Comparison of ENCODE assay signal across 8 mouse cellular contexts in the genomic region with DNA sequence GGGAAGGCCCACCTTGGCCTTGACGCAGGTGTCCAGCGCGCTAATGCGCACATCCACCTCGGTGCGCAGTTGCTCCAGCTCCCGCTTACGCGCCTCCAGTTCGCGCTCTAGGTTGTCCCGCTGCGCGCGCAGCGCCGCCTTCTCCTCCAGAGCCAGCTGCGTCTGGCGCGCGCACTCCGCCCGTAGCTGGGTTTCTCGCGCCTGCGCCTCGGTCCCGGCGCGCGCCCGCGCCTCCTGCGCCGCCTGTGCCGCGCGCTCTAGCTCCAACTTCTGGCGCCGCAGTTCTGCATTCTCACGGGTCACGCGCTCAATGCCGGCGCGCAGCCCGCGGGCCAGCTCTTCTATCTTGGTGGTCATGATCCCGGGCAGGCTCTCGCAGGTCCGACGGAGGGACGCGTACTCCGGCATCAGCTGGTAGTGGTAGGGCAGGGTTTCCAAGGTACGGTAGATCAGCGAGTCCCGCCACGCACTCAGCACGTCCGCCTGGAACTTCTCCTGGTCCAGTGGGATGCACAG. TPM values are rescaled to one million over a fixed set of nuclear protein-coding genes. Genes with fewer than 3 reads are reported as not detected.
DNase-seq lines count a peak whose midpoint lies in the region; ATAC-seq lines count a peak whose summit lies in the region.

No protein-coding gene starts in this region.

- intact Hi-C loops in left cerebral cortex, postnatal 4 days (cut with DNase I), result no loop called here

- under 1% methylated on average over 61 of the region's 61 CpGs for WGBS in embryonic facial prominence, embryonic 10.5 days
- WGBS in intestine, embryonic 16.5 days, result under 1% methylated on average over 61 of the region's 61 CpGs
- under 1% methylated on average over 61 of the region's 61 CpGs for WGBS in midbrain, embryonic 11.5 days
- WGBS in stomach, embryonic 15.5 days, result under 1% methylated on average over 61 of the region's 61 CpGs

- H3K4me2 ChIP-seq in intestine, embryonic 16.5 days (ENCODE audit: low read depth, low read length), result peak overlapping the region; percentile 87
- peak overlapping the region; percentile 57 for H3K4me2 ChIP-seq in midbrain, embryonic 11.5 days
- peak overlapping the region; percentile 79 for H3K4me2 ChIP-seq in stomach, embryonic 15.5 days

- peak overlapping the region; percentile 69 for H3K27ac ChIP-seq in embryonic facial prominence, embryonic 10.5 days (replicated peaks)
- H3K27ac ChIP-seq in intestine, embryonic 16.5 days (ENCODE audit: low read length), result no peak overlapping the region
- no peak overlapping the region for H3K27ac ChIP-seq in midbrain, embryonic 11.5 days (ENCODE audit: low read depth, low read length)
- no peak overlapping the region for H3K27ac ChIP-seq in stomach, embryonic 15.5 days

- peaks cover 67% of the 10 kb centered on the region for H3K4me1 ChIP-seq in megakaryocyte, embryonic 14.5 days
- H3K4me1 ChIP-seq in embryonic facial prominence, embryonic 10.5 days, result peaks cover 43% of the 10 kb centered on the region
- peaks cover 16% of the 10 kb centered on the region; the same call in 1 of the 2 replicates for H3K4me1 ChIP-seq in intestine, embryonic 16.5 days (ENCODE audit: control insufficient read depth, insufficient read depth, low read length)
- H3K4me1 ChIP-seq in midbrain, embryonic 11.5 days (ENCODE audit: control insufficient read depth, insufficient read depth, low read length), result no peaks in the 10 kb centered on the region
- H3K4me1 ChIP-seq in stomach, embryonic 15.5 days, result 0 out of 2 replicates have a peak, but pooled peaks cover 5% of the 10 kb centered on the region

- H3K27me3 ChIP-seq in megakaryocyte, embryonic 14.5 days (replicated peaks), result peaks cover 76% of the 10 kb centered on the region
- H3K27me3 ChIP-seq in embryonic facial prominence, embryonic 10.5 days (replicated peaks; ENCODE audit: low read depth, poor library complexity, severe bottlenecking), result peaks cover 71% of the 10 kb centered on the region
- peaks cover 29% of the 10 kb centered on the region for H3K27me3 ChIP-seq in intestine, embryonic 16.5 days (replicated peaks; ENCODE audit: control insufficient read depth, insufficient read depth, low read length)
- peaks cover 32% of the 10 kb centered on the region for H3K27me3 ChIP-seq in midbrain, embryonic 11.5 days (ENCODE audit: control insufficient read depth, insufficient read depth, low read length)
- H3K27me3 ChIP-seq in stomach, embryonic 15.5 days (replicated peaks), result peaks cover 39% of the 10 kb centered on the region

- H3K4me3 ChIP-seq in megakaryocyte, embryonic 14.5 days (replicated peaks), result peak overlapping the region; percentile 84
- H3K4me3 ChIP-seq in embryonic facial prominence, embryonic 10.5 days, result peak overlapping the region; percentile 63
- H3K4me3 ChIP-seq in intestine, embryonic 16.5 days (ENCODE audit: low read length), result peak overlapping the region; percentile 50
- peak overlapping the region; percentile 31 for H3K4me3 ChIP-seq in midbrain, embryonic 11.5 days (ENCODE audit: low read depth, low read length)
- H3K4me3 ChIP-seq in stomach, embryonic 15.5 days (replicated peaks), result peak overlapping the region; percentile 43

- peak overlapping the region; percentile 57 for H3K9ac ChIP-seq in intestine, embryonic 16.5 days (ENCODE audit: low read depth, low read length)
- peak overlapping the region; percentile 16; the same call in 1 of the 2 replicates for H3K9ac ChIP-seq in midbrain, embryonic 11.5 days (ENCODE audit: low read length)
- no peak overlapping the region for H3K9ac ChIP-seq in stomach, embryonic 15.5 days

- H3K9me3 ChIP-seq in megakaryocyte, embryonic 14.5 days, result no peaks in the 10 kb centered on the region
- no peaks in the 10 kb centered on the region for H3K9me3 ChIP-seq in embryonic facial prominence, embryonic 10.5 days
- no peaks in the 10 kb centered on the region for H3K9me3 ChIP-seq in intestine, embryonic 16.5 days (ENCODE audit: control insufficient read depth, low read length)
- H3K9me3 ChIP-seq in midbrain, embryonic 11.5 days (ENCODE audit: control insufficient read depth, low read length), result no peaks in the 10 kb centered on the region
- H3K9me3 ChIP-seq in stomach, embryonic 15.5 days, result no peaks in the 10 kb centered on the region

- H3K36me3 ChIP-seq in megakaryocyte, embryonic 14.5 days (replicated peaks; ENCODE audit: low read length), result no peaks in the 10 kb centered on the region
- H3K36me3 ChIP-seq in embryonic facial prominence, embryonic 10.5 days (replicated peaks), result no peaks in the 10 kb centered on the region
- H3K36me3 ChIP-seq in intestine, embryonic 16.5 days (ENCODE audit: control insufficient read depth, insufficient read depth, low read length), result no peaks in the 10 kb centered on the region
- no peaks in the 10 kb centered on the region for H3K36me3 ChIP-seq in midbrain, embryonic 11.5 days (ENCODE audit: control insufficient read depth, insufficient read depth, low read length)
- H3K36me3 ChIP-seq in stomach, embryonic 15.5 days, result no peaks in the 10 kb centered on the region

- no peak for ATAC-seq in megakaryocyte, adult 5-6 weeks (ENCODE audit: poor library complexity, severe bottlenecking)
- peak; percentile 68 for ATAC-seq in granulocyte monocyte progenitor cell, adult 5-6 weeks (replicated peaks; ENCODE audit: poor library complexity, severe bottlenecking)
- ATAC-seq in intestine, embryonic 16.5 days, result peak; percentile 83
- ATAC-seq in midbrain, embryonic 11.5 days (ENCODE audit: low FRiP score), result peak; percentile 80
- ATAC-seq in stomach, embryonic 15.5 days (ENCODE audit: insufficient read depth, low FRiP score, low read depth), result peak; percentile 69

- DNase-seq in embryonic facial prominence, embryonic 10.5 days (ENCODE audit: low spot score), result peak; percentile 93
- peak; percentile 72 for DNase-seq in left cerebral cortex, postnatal 4 days
- peak; percentile 97 for DNase-seq in midbrain, embryonic 11.5 days (ENCODE audit: low spot score, missing footprints)

RNA-seq across cellular contexts. Expression of a gene that starts 3.9 kb away (rescaled TPM):
- 4.0 and 6.0 TPM in 2 replicates for polyA plus RNA-seq in megakaryocyte, embryonic 14.5 days (2012; ENCODE audit: insufficient read depth, low replicate concordance)
- total RNA-seq in megakaryocyte, adult 5-6 weeks (2015), result 0.11 and 0.25 TPM in 2 replicates
- 0.22 and 0.28 TPM in 2 replicates for total RNA-seq in megakaryocyte, adult 5-6 weeks (2017)
- polyA plus RNA-seq in embryonic facial prominence, embryonic 10.5 days (2016; fragmentation: Nextera tagmentation; extraction: Ambion mirVana), result 58.0 and 59.2 TPM in 2 replicates
- not detected in 2 replicates for total RNA-seq in granulocyte monocyte progenitor cell, adult 5-6 weeks (2014; fragmentation: Nextera tagmentation)
- 0.10 and 0.43 TPM in 2 replicates for total RNA-seq in granulocyte monocyte progenitor cell, adult 5-6 weeks (2017)
- polyA plus RNA-seq in intestine, embryonic 16.5 days (2015; fragmentation: Nextera tagmentation; extraction: Ambion mirVana), result 70.9 and 80.9 TPM in 2 replicates
- total RNA-seq in left cerebral cortex, postnatal 4 days (2021), result 1 to 10 TPM; 6.2 to 7.3 TPM
- polyA plus RNA-seq in midbrain, embryonic 11.5 days (2014; fragmentation: Nextera tagmentation; extraction: Ambion mirVana), result 33.7 and 34.1 TPM in 2 replicates
- polyA plus RNA-seq in stomach, embryonic 15.5 days (2015; fragmentation: Nextera tagmentation; extraction: Ambion mirVana), result 84.8 and 90.0 TPM in 2 replicates

RNA-seq across cellular contexts. Expression of a gene that starts 17.9 kb away (rescaled TPM):
- 0.16 TPM in 1 of 2 replicates, not detected in the other for polyA plus RNA-seq in megakaryocyte, embryonic 14.5 days (2012; ENCODE audit: insufficient read depth, low replicate concordance)
- not detected in 2 replicates for total RNA-seq in megakaryocyte, adult 5-6 weeks (2015)
- total RNA-seq in megakaryocyte, adult 5-6 weeks (2017), result not detected in 2 replicates
- 0.12 and 0.26 TPM in 2 replicates for polyA plus RNA-seq in embryonic facial prominence, embryonic 10.5 days (2016; fragmentation: Nextera tagmentation; extraction: Ambion mirVana)
- not detected in 2 replicates for total RNA-seq in granulocyte monocyte progenitor cell, adult 5-6 weeks (2014; fragmentation: Nextera tagmentation)
- total RNA-seq in granulocyte monocyte progenitor cell, adult 5-6 weeks (2017), result not detected in 2 replicates
- polyA plus RNA-seq in intestine, embryonic 16.5 days (2015; fragmentation: Nextera tagmentation; extraction: Ambion mirVana), result 0.26 and 0.28 TPM in 2 replicates
- not detected for total RNA-seq in left cerebral cortex, postnatal 4 days (2021)
- polyA plus RNA-seq in midbrain, embryonic 11.5 days (2014; fragmentation: Nextera tagmentation; extraction: Ambion mirVana), result 0.40 and 0.72 TPM in 2 replicates
- 0.27 and 0.49 TPM in 2 replicates for polyA plus RNA-seq in stomach, embryonic 15.5 days (2015; fragmentation: Nextera tagmentation; extraction: Ambion mirVana)

RNA-seq across cellular contexts. Expression of a gene that starts 19.7 kb away (rescaled TPM):
- polyA plus RNA-seq in megakaryocyte, embryonic 14.5 days (2012; ENCODE audit: insufficient read depth, low replicate concordance), result 17.4 and 21.7 TPM in 2 replicates
- total RNA-seq in megakaryocyte, adult 5-6 weeks (2015), result 3.4 and 3.7 TPM in 2 replicates
- total RNA-seq in megakaryocyte, adult 5-6 weeks (2017), result 12.1 and 14.2 TPM in 2 replicates
- polyA plus RNA-seq in embryonic facial prominence, embryonic 10.5 days (2016; fragmentation: Nextera tagmentation; extraction: Ambion mirVana), result 24.5 and 25.3 TPM in 2 replicates
- 3.5 and 12.4 TPM in 2 replicates for total RNA-seq in granulocyte monocyte progenitor cell, adult 5-6 weeks (2014; fragmentation: Nextera tagmentation)
- 13.5 and 21.5 TPM in 2 replicates for total RNA-seq in granulocyte monocyte progenitor cell, adult 5-6 weeks (2017)
- 14.0 and 14.9 TPM in 2 replicates for polyA plus RNA-seq in intestine, embryonic 16.5 days (2015; fragmentation: Nextera tagmentation; extraction: Ambion mirVana)
- 10 to 100 TPM; 23.0 to 24.1 TPM for total RNA-seq in left cerebral cortex, postnatal 4 days (2021)
- 4.0 and 4.6 TPM in 2 replicates for polyA plus RNA-seq in midbrain, embryonic 11.5 days (2014; fragmentation: Nextera tagmentation; extraction: Ambion mirVana)
- 14.6 and 16.1 TPM in 2 replicates for polyA plus RNA-seq in stomach, embryonic 15.5 days (2015; fragmentation: Nextera tagmentation; extraction: Ambion mirVana)

RNA-seq across cellular contexts. Expression of a gene that starts 21.9 kb away (rescaled TPM):
- polyA plus RNA-seq in megakaryocyte, embryonic 14.5 days (2012; ENCODE audit: insufficient read depth, low replicate concordance), result 3.3 and 3.4 TPM in 2 replicates
- total RNA-seq in megakaryocyte, adult 5-6 weeks (2015), result 0.47 and 1.5 TPM in 2 replicates
- total RNA-seq in megakaryocyte, adult 5-6 weeks (2017), result 3.0 and 4.2 TPM in 2 replicates
- polyA plus RNA-seq in embryonic facial prominence, embryonic 10.5 days (2016; fragmentation: Nextera tagmentation; extraction: Ambion mirVana), result 2.4 and 3.2 TPM in 2 replicates
- 0.43 and 2.5 TPM in 2 replicates for total RNA-seq in granulocyte monocyte progenitor cell, adult 5-6 weeks (2014; fragmentation: Nextera tagmentation)
- 1.9 and 4.5 TPM in 2 replicates for total RNA-seq in granulocyte monocyte progenitor cell, adult 5-6 weeks (2017)
- 0.20 and 0.43 TPM in 2 replicates for polyA plus RNA-seq in intestine, embryonic 16.5 days (2015; fragmentation: Nextera tagmentation; extraction: Ambion mirVana)
- total RNA-seq in left cerebral cortex, postnatal 4 days (2021), result 10 to 100 TPM; 88.0 to 91.9 TPM
- 4.0 and 4.7 TPM in 2 replicates for polyA plus RNA-seq in midbrain, embryonic 11.5 days (2014; fragmentation: Nextera tagmentation; extraction: Ambion mirVana)
- polyA plus RNA-seq in stomach, embryonic 15.5 days (2015; fragmentation: Nextera tagmentation; extraction: Ambion mirVana), result 1.5 and 1.8 TPM in 2 replicates

RNA-seq across cellular contexts. Expression of a gene that starts 29.6 kb away (rescaled TPM):
- 105 and 345 TPM in 2 replicates for polyA plus RNA-seq in megakaryocyte, embryonic 14.5 days (2012; ENCODE audit: insufficient read depth, low replicate concordance)
- total RNA-seq in megakaryocyte, adult 5-6 weeks (2015), result 19.6 and 23.1 TPM in 2 replicates
- total RNA-seq in megakaryocyte, adult 5-6 weeks (2017), result 91.4 and 111 TPM in 2 replicates
- 5.8 and 7.2 TPM in 2 replicates for polyA plus RNA-seq in embryonic facial prominence, embryonic 10.5 days (2016; fragmentation: Nextera tagmentation; extraction: Ambion mirVana)
- total RNA-seq in granulocyte monocyte progenitor cell, adult 5-6 weeks (2014; fragmentation: Nextera tagmentation), result 47.0 and 55.7 TPM in 2 replicates
- total RNA-seq in granulocyte monocyte progenitor cell, adult 5-6 weeks (2017), result 49.1 and 58.3 TPM in 2 replicates
- polyA plus RNA-seq in intestine, embryonic 16.5 days (2015; fragmentation: Nextera tagmentation; extraction: Ambion mirVana), result 38.8 and 42.0 TPM in 2 replicates
- total RNA-seq in left cerebral cortex, postnatal 4 days (2021), result 1 to 10 TPM; 3.0 to 3.5 TPM
- 5.0 and 6.1 TPM in 2 replicates for polyA plus RNA-seq in midbrain, embryonic 11.5 days (2014; fragmentation: Nextera tagmentation; extraction: Ambion mirVana)
- polyA plus RNA-seq in stomach, embryonic 15.5 days (2015; fragmentation: Nextera tagmentation; extraction: Ambion mirVana), result 52.3 and 53.9 TPM in 2 replicates

Comparison
In these comparisons a context has a peak if more than half of its experiments do, and no peak if none do; other contexts are left out.
1. H3K4me3 ChIP-seq: peak in every context shown above with its lines; median percentile 84 in megakaryocyte, embryonic 14.5 days; 63 in embryonic facial prominence, embryonic 10.5 days; 50 in intestine, embryonic 16.5 days; 43 in stomach, embryonic 15.5 days; 31 in midbrain, embryonic 11.5 days.